Mouse (Mus musculus) liver, embryonic 14.5 days (tissue): ENCODE results near the gene Lrrc4b.

Source experiments
- CTCF ChIP-seq: IDR thresholded peaks from 2 replicates; pipeline ENCODE4 v1.5.1; 2016; ENCODE audit warnings: antibody characterized with exemption, low read depth, control low read depth
- EP300 ChIP-seq: IDR thresholded peaks from 2 replicates; pipeline ENCODE4 v1.6.1; 2016; ENCODE audit warnings: antibody characterized with exemption, low read depth

DNA sequence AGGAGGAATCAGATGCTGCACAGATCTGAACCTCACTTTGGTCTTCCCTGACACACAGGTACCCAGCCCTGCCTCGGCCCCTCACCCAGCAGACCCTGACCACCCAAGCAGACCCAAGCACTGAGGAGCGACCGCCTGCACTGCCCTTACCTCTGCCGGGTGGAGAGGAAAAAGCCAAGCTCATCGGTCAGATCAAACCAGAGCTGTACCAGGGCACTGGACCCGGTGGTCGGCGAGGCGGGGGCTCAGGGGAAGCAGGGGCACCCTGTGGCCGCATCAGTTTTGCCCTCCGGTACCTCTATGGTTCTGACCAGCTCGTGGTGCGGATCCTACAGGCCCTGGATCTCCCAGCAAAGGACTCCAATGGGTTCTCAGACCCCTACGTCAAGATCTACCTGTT, 36.5 kb upstream of the Lrrc4b start:
- TF ChIP-seq CTCF: no peak
- TF ChIP-seq EP300: no peak
